In the genomic region with DNA sequence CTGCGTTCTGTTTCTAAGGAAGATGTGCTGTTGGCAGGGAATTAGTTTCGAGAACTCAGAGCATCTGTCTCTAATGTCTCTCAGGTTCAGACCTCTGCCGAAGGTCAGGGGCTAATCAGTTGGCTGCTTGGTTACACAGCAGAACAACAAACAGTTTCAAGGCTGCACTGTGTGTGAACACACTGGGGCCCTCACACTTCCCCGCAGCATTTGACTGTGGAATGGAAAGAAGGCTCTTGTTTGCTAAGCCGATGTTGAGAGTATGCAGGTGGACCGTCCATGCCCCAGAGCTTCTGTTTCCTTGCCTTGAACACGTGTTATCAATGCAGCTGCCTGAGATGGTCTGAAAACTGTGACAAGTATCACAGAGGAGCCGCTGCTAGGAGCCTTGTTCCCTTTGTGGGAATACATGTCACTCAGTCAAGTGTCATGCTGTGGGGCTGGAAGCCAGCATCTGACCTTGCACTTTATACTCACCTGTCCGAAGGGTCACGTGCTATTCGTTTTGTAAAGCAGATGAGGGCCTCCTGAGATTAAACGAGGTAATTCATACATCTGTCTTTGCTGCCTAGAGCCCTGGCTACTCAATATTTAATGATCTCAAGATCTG, we compare ENCODE assay signal across 16 mouse cellular contexts.
A peak's percentile ranks its signal among the peaks of the same experiment; 100 is the strongest.
DNase-seq lines count a peak whose midpoint lies in the region; ATAC-seq and TF ChIP-seq lines count a peak whose summit lies in the region.
"Had no signal": no experiment of that assay in that cellular context is flagged by ENCODE, and none has a peak within 500 bp of the region (broad histone marks: within the 10 kb centered on the region; RNA-seq: fewer than 3 reads in every experiment).

No protein-coding gene starts in this region.

- H3K9me3 ChIP-seq in heart, embryonic 11.5 days (replicated peaks; ENCODE audit: control insufficient read depth, low read length): no peaks in the 10 kb centered on the region
- H3K9me3 ChIP-seq in midbrain, embryonic 11.5 days (ENCODE audit: control insufficient read depth, low read length): no peaks in the 10 kb centered on the region
- no peaks in the 10 kb centered on the region for H3K9me3 ChIP-seq in midbrain, postnatal 0 days (ENCODE audit: low read length)
- H3K9me3 ChIP-seq in intestine, embryonic 14.5 days (ENCODE audit: control insufficient read depth, low read length): no peaks in the 10 kb centered on the region
- H3K9me3 ChIP-seq in stomach, postnatal 0 days (ENCODE audit: control insufficient read depth, low read length): no peaks in the 10 kb centered on the region
- H3K9me3 ChIP-seq: embryonic facial prominence, embryonic 13.5 days; megakaryocyte, embryonic 14.5 days had no signal

- H3K9ac ChIP-seq in heart, embryonic 11.5 days (ENCODE audit: low read depth, low read length): no peak overlapping the region
- H3K9ac ChIP-seq in midbrain, embryonic 11.5 days (ENCODE audit: low read length): no peak overlapping the region
- no peak overlapping the region for H3K9ac ChIP-seq in midbrain, postnatal 0 days (replicated peaks; ENCODE audit: low read length, poor library complexity, severe bottlenecking)
- H3K9ac ChIP-seq in intestine, embryonic 14.5 days (ENCODE audit: low read length): no peak overlapping the region
- H3K9ac ChIP-seq in stomach, postnatal 0 days (ENCODE audit: low read length): no peak overlapping the region
- H3K9ac ChIP-seq: embryonic facial prominence, embryonic 13.5 days; liver, embryonic 14.5 days had no signal

- no peak for DNase-seq in heart, postnatal 36 days
- DNase-seq in midbrain, embryonic 11.5 days (ENCODE audit: low spot score, missing footprints): no peak
- no peak for DNase-seq in midbrain, postnatal 0 days (ENCODE audit: low spot score)
- DNase-seq in intestine, embryonic 14.5 days (ENCODE audit: low spot score): no peak
- peak; percentile 45 for DNase-seq in stomach, postnatal 0 days (ENCODE audit: low spot score)
- no peak for DNase-seq in cerebellum, postnatal 14 days
- DNase-seq in lung, postnatal 14 days: no peak
- DNase-seq: adrenal gland, postnatal 36 days; cerebellum, adult 18-20 months; thymus, postnatal 36 days had no signal

- 0 out of 2 replicates have a peak, but pooled peaks cover 2% of the 10 kb centered on the region for H3K4me1 ChIP-seq in heart, embryonic 11.5 days (ENCODE audit: control insufficient read depth, insufficient read depth, low read length)
- H3K4me1 ChIP-seq in midbrain, embryonic 11.5 days (ENCODE audit: control insufficient read depth, insufficient read depth, low read length): no peaks in the 10 kb centered on the region
- no peaks in the 10 kb centered on the region for H3K4me1 ChIP-seq in midbrain, postnatal 0 days (ENCODE audit: insufficient read depth, low read length)
- no peaks in the 10 kb centered on the region for H3K4me1 ChIP-seq in intestine, embryonic 14.5 days (replicated peaks; ENCODE audit: control insufficient read depth, insufficient read depth, low read length)
- no peaks in the 10 kb centered on the region for H3K4me1 ChIP-seq in stomach, postnatal 0 days (replicated peaks; ENCODE audit: control insufficient read depth, insufficient read depth)
- H3K4me1 ChIP-seq: embryonic facial prominence, embryonic 13.5 days; megakaryocyte, embryonic 14.5 days had no signal

- H3K4me2 ChIP-seq in heart, embryonic 11.5 days: no peak overlapping the region
- H3K4me2 ChIP-seq in midbrain, embryonic 11.5 days: no peak overlapping the region
- H3K4me2 ChIP-seq in midbrain, postnatal 0 days (ENCODE audit: low read depth, low read length, poor library complexity, severe bottlenecking): no peak overlapping the region
- no peak overlapping the region for H3K4me2 ChIP-seq in intestine, embryonic 14.5 days (ENCODE audit: low read length)
- H3K4me2 ChIP-seq in stomach, postnatal 0 days (replicated peaks; ENCODE audit: low read depth): no peak overlapping the region
- H3K4me2 ChIP-seq: embryonic facial prominence, embryonic 13.5 days had no signal

- intact Hi-C loops in heart, postnatal 36 days (cut with DNase I): no loop called here

- H3K27ac ChIP-seq in heart, embryonic 11.5 days (ENCODE audit: low read depth, low read length): peak overlapping the region; percentile 37; the same call in 1 of the 2 replicates
- H3K27ac ChIP-seq in midbrain, embryonic 11.5 days (ENCODE audit: low read depth, low read length): no peak overlapping the region
- H3K27ac ChIP-seq in midbrain, postnatal 0 days (ENCODE audit: low read depth, low read length): no peak overlapping the region
- no peak overlapping the region for H3K27ac ChIP-seq in intestine, embryonic 14.5 days (ENCODE audit: low read depth)
- no peak overlapping the region for H3K27ac ChIP-seq in stomach, postnatal 0 days (replicated peaks)
- H3K27ac ChIP-seq: embryonic facial prominence, embryonic 13.5 days; kidney, postnatal 0 days; liver, embryonic 14.5 days had no signal

- no peak for TF ChIP-seq EP300 in stomach, postnatal 0 days (optimal IDR thresholded peaks at IDR 0.05)

- 38% methylated on average over 12 of the region's 12 CpGs for WGBS in heart, embryonic 11.5 days (ENCODE audit: insufficient replicate concordance)
- WGBS in midbrain, embryonic 11.5 days: 63% methylated on average over 12 of the region's 12 CpGs
- 53% methylated on average over 12 of the region's 12 CpGs for whole genome bisulfite sequencing in midbrain, postnatal 0 days
- WGBS in intestine, embryonic 14.5 days: 62% methylated on average over 12 of the region's 12 CpGs
- WGBS in stomach, postnatal 0 days: 43% methylated on average over 12 of the region's 12 CpGs

- no peak overlapping the region for H3K4me3 ChIP-seq in heart, embryonic 11.5 days (ENCODE audit: low read depth, low read length)
- no peak overlapping the region for H3K4me3 ChIP-seq in midbrain, embryonic 11.5 days (ENCODE audit: low read depth, low read length)
- H3K4me3 ChIP-seq in midbrain, postnatal 0 days (ENCODE audit: low read depth, low read length): no peak overlapping the region
- H3K4me3 ChIP-seq in intestine, embryonic 14.5 days (ENCODE audit: low read depth, low read length): no peak overlapping the region
- no peak overlapping the region for H3K4me3 ChIP-seq in stomach, postnatal 0 days (ENCODE audit: low read depth, low read length)
- H3K4me3 ChIP-seq: embryonic facial prominence, embryonic 13.5 days; megakaryocyte, embryonic 14.5 days had no signal

- no peak; the same call in 1 of the 2 replicates for ATAC-seq in heart, embryonic 11.5 days (replicated peaks; ENCODE audit: insufficient number of reproducible peaks, low FRiP score, low TSS enrichment)
- peak; percentile 77 for ATAC-seq in midbrain, embryonic 11.5 days (ENCODE audit: low FRiP score)
- no peak for ATAC-seq in midbrain, postnatal 0 days (ENCODE audit: low FRiP score)
- peak; percentile 50; the same call in 1 of the 2 replicates for ATAC-seq in intestine, embryonic 14.5 days (replicated peaks; ENCODE audit: low FRiP score, low TSS enrichment, low read depth)
- ATAC-seq in stomach, postnatal 0 days (ENCODE audit: low FRiP score, low TSS enrichment): peak; percentile 80; the same call in 1 of the 2 replicates
- ATAC-seq: Patski had no signal

- H3K27me3 ChIP-seq in heart, embryonic 11.5 days (ENCODE audit: control insufficient read depth, insufficient read depth, low read length): no peaks in the 10 kb centered on the region
- no peaks in the 10 kb centered on the region for H3K27me3 ChIP-seq in midbrain, embryonic 11.5 days (ENCODE audit: control insufficient read depth, insufficient read depth, low read length)
- H3K27me3 ChIP-seq in midbrain, postnatal 0 days (ENCODE audit: insufficient read depth, low read length): no peaks in the 10 kb centered on the region
- H3K27me3 ChIP-seq in intestine, embryonic 14.5 days (replicated peaks; ENCODE audit: control insufficient read depth, insufficient read depth, low read length): no peaks in the 10 kb centered on the region
- no peaks in the 10 kb centered on the region for H3K27me3 ChIP-seq in stomach, postnatal 0 days (ENCODE audit: control insufficient read depth, insufficient read depth, low read length)
- H3K27me3 ChIP-seq: embryonic facial prominence, embryonic 13.5 days; megakaryocyte, embryonic 14.5 days; Patski had no signal

- no peaks in the 10 kb centered on the region for H3K36me3 ChIP-seq in heart, embryonic 11.5 days (ENCODE audit: control insufficient read depth, insufficient read depth, low read length)
- H3K36me3 ChIP-seq in midbrain, embryonic 11.5 days (ENCODE audit: control insufficient read depth, insufficient read depth, low read length): no peaks in the 10 kb centered on the region
- H3K36me3 ChIP-seq in midbrain, postnatal 0 days (ENCODE audit: insufficient read depth, low read length): no peaks in the 10 kb centered on the region
- no peaks in the 10 kb centered on the region for H3K36me3 ChIP-seq in intestine, embryonic 14.5 days (ENCODE audit: control insufficient read depth, insufficient read depth, low read length)
- H3K36me3 ChIP-seq in stomach, postnatal 0 days (ENCODE audit: control insufficient read depth, insufficient read depth, low read length): no peaks in the 10 kb centered on the region
- H3K36me3 ChIP-seq: embryonic facial prominence, embryonic 13.5 days had no signal

- no peak for TF ChIP-seq CTCF in midbrain, postnatal 0 days (IDR thresholded peaks at IDR 0.05)
- no peak for TF ChIP-seq CTCF in stomach, postnatal 0 days (IDR thresholded peaks at IDR 0.05; ENCODE audit: low read depth)

Comparison
In these comparisons a context has a peak if more than half of its experiments do, and no peak if none do; other contexts are left out.
1. ATAC-seq: peak in midbrain, embryonic 11.5 days (single experiment), intestine, embryonic 14.5 days (single experiment) and stomach, postnatal 0 days (single experiment); none in heart, embryonic 11.5 days (single experiment) and midbrain, postnatal 0 days (single experiment).